Mouse (Mus musculus): ENCODE measurements around the gene Foxe1. TPM values are rescaled to one million over a fixed set of nuclear protein-coding genes. Genes with fewer than 3 reads are reported as not detected.

Foxe1 gene
- polyA plus RNA-seq, 1 experiment from 2014 or later = not detected

DNA sequence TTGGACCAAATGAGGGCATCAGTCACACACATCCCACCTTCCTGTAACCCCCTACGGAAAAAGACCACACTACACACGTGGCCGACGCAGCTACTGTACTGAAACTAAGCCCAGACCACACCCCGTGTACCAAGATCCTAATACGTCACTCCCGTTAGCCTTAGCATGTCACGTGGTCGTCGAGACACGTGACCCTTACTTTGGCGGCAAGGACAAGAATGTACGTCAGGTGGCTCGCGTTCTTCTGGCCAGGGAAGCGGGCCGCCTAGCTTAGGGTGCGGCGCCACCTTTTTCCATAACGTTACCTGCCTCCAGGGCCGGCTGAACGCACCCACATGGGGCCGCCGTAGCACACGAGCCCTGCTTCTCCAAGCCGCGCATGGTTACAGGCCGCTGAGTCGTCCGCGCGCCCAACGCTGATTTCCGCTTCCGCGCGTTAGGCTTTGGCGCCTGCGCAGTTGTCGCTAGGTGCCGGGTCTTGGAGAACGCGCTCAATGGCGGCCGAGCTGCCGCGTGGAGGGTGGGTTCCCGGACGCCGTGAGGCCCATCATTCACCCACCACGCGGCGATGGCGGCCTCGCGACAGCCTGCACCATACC, 45.7 kb downstream of the Foxe1 start, which contains the start of gene Trmo:
Gene Trmo (minus strand): TSS at position 425 of the 599 bp plus-strand sequence.
- no peaks in the 10 kb centered on the region; the same call in 1 of the 2 replicates for H3K27me3 ChIP-seq (ENCODE audit: poor library complexity, severe bottlenecking)
- H3K36me3 ChIP-seq (replicated peaks) = peaks cover 34% of the 10 kb centered on the region
- no peaks in the 10 kb centered on the region for H3K9me3 ChIP-seq
- peak within 1 kb of the TSS; percentile 71 for H3K4me3 ChIP-seq
- peaks cover 12% of the 10 kb centered on the region for H3K4me1 ChIP-seq
- under 1% methylated on average over 56 of the region's 56 CpGs for WGBS
- peak within 1 kb of the TSS; percentile 99 for H3K27ac ChIP-seq
- peak; percentile 96 for DNase-seq (ENCODE audit: extremely low spot score, low spot score)

DNA sequence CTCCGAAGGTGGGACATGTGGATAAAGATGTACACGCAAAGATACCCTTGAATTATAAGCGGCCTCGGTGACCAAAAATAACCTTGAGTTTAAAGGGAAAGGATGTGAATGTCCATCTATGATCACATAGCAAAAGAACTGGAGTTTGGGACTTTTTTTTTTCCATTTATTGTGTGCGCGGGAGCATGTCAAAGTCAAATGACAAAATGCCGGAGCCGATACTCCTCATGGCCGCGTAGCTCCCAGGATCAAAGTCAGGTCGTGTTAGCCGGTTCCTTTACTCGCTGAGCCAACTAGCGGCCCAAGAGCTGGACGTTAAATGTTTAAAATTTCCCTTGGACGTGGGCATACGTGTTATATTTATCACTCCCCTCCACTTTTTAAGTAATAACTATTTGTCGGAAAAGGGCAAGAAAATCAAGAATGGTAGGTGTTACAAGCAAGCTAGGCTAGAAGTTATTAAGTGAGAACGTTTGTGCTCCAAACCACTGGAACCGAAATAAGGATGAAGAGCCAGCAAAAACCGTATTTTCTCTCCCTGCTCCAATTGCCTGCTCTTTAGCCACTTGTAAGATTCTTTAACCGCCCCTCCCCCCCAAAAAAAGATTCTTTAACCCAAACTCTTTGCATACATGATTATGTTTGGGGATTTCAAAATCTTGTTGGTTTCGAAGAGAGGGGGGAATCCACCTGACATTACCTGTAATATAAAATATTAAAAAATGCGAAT, 46.4 kb downstream of the Foxe1 start:
- Histone ChIP-seq H3K4me3 (peak overlapping the region; percentile 71), H3K9me3 (no peaks in the 10 kb centered on the region), H3K27me3 (ENCODE audit: poor library complexity, severe bottlenecking) (no peaks in the 10 kb centered on the region; the same call in 1 of the 2 replicates), H3K4me1 (peaks cover 12% of the 10 kb centered on the region), H3K27ac (peak overlapping the region; percentile 99), H3K36me3 (replicated peaks) (peaks cover 27% of the 10 kb centered on the region)
- 2% methylated on average over 24 of the region's 24 CpGs for WGBS
- peak; percentile 52 for DNase-seq (ENCODE audit: extremely low spot score, low spot score)

DNA sequence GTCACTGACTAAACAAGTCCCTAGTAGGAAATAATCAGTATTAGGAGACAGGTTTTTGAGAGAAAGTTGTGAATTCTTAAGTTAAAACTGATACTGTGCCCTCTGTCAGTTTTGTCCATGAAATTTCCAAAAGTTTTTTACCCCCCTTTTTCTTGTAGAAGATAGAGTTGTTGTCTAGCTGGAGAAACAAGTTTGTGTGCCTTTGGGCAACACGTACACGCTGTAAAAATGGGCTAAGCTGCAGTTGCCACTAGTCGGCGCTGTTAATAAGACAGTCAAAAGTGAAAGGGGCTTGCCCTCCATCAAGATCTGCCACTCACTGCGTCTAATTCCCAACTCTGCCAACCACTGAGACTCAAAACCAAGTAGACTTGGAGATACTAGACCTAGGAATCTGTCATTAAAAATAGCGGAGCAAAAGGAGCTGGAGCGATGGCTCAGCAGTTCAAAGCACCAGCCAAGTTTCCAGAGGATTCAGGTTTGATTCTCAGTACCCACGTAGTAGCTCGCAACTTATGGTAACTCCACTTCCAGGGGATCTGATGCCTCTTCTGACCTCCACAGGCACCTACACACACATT, 47.1 kb downstream of the Foxe1 start:
- Histone ChIP-seq H3K27ac (peak overlapping the region; percentile 99), H3K4me1 (peaks cover 12% of the 10 kb centered on the region), H3K27me3 (ENCODE audit: poor library complexity, severe bottlenecking) (no peaks in the 10 kb centered on the region; the same call in 1 of the 2 replicates), H3K4me3 (peak overlapping the region; percentile 71), H3K36me3 (replicated peaks) (peaks cover 20% of the 10 kb centered on the region), H3K9me3 (no peaks in the 10 kb centered on the region)
- peak; percentile 83 for DNase-seq (ENCODE audit: extremely low spot score, low spot score)
- WGBS = 23% methylated on average over 9 of the region's 9 CpGs

DNA sequence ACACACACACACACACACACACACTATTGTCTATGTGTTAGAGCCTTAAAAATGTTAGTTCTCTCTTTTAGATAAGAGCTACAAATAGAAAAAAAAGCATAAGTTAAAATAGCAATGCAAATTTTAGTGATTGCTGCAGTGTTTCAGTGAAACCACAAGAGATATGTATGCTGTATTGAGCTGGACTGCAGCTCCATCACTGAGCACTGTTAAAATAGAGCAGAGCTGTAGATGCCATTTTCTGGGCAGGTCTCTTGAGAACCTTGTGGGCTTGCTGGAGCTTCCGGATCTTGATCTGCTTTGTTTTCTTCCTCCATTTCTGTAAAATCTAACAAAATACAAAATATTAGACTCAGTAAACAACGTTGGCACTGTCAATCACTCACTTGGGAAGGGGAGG, 51.0 kb downstream of the Foxe1 start:
- Histone ChIP-seq H3K4me1 (peaks cover 9% of the 10 kb centered on the region; the same call in 1 of the 2 replicates), H3K27ac (no peak overlapping the region), H3K27me3 (ENCODE audit: poor library complexity, severe bottlenecking) (peaks cover 7% of the 10 kb centered on the region; the same call in 1 of the 2 replicates), H3K9me3 (no peaks in the 10 kb centered on the region), H3K4me3 (no peak overlapping the region), H3K36me3 (replicated peaks) (no peaks in the 10 kb centered on the region)
- no peak for DNase-seq (ENCODE audit: extremely low spot score, low spot score)
- 68% methylated on average over 2 of the region's 2 CpGs for WGBS

DNA sequence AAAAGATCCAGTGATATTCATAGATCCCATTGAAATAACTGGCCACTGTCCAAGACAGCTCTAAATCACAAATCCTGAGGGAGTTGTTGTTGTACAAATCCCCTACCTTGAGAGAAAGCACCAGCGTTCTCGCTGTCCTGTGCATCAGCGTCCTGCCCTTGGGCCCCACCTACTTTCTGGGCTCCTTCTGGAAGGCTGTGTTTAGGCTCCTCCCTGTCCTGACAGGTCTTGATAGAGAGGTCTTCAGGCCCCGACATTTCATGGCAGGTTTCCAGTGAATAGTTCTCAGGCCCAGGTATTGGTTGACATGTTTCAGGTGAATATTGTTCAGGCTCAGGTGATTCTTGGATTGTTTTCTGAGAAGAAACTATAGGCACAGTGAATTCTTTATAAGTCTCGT, 52.3 kb downstream of the Foxe1 start:
- no peaks in the 10 kb centered on the region for H3K36me3 ChIP-seq (replicated peaks)
- no peak overlapping the region for H3K27ac ChIP-seq
- peaks cover 7% of the 10 kb centered on the region; the same call in 1 of the 2 replicates for H3K27me3 ChIP-seq (ENCODE audit: poor library complexity, severe bottlenecking)
- H3K4me1 ChIP-seq = 0 out of 2 replicates have a peak, but pooled peaks cover under 1% of the 10 kb centered on the region
- 41% methylated on average over 5 of the region's 5 CpGs for WGBS
- H3K9me3 ChIP-seq = peaks cover 2% of the 10 kb centered on the region; the same call in 1 of the 2 replicates
- H3K4me3 ChIP-seq = no peak overlapping the region
- DNase-seq (ENCODE audit: extremely low spot score, low spot score) = no peak

Other genes with a start within 250 kb of the Foxe1 start
- gene Ncbp1, start 205.0 kb upstream of the Foxe1 start, polyA plus RNA-seq (2016; fragmentation: Nextera tagmentation; extraction: Ambion mirVana) = 139 and 141 TPM in 2 replicates
- gene Tstd2, start 204.9 kb upstream of the Foxe1 start, polyA plus RNA-seq (2016; fragmentation: Nextera tagmentation; extraction: Ambion mirVana) = 66.9 and 67.4 TPM in 2 replicates
- gene Xpa, start 147.3 kb upstream of the Foxe1 start, polyA plus RNA-seq (2016; fragmentation: Nextera tagmentation; extraction: Ambion mirVana) = 19.8 and 21.1 TPM in 2 replicates
- gene Trmo, start 45.8 kb downstream of the Foxe1 start, polyA plus RNA-seq (2016; fragmentation: Nextera tagmentation; extraction: Ambion mirVana) = 10.4 and 13.8 TPM in 2 replicates
- 13.8 and 19.7 TPM in 2 replicates for gene Hemgn, start 69.9 kb downstream of the Foxe1 start, polyA plus RNA-seq (2016; fragmentation: Nextera tagmentation; extraction: Ambion mirVana)
- 424 and 464 TPM in 2 replicates for gene Anp32b, start 107.3 kb downstream of the Foxe1 start, polyA plus RNA-seq (2016; fragmentation: Nextera tagmentation; extraction: Ambion mirVana)
- gene Nans, start 145.6 kb downstream of the Foxe1 start, polyA plus RNA-seq (2016; fragmentation: Nextera tagmentation; extraction: Ambion mirVana) = 75.7 and 77.5 TPM in 2 replicates
- 0.43 and 0.84 TPM in 2 replicates for gene Trim14, start 192.5 kb downstream of the Foxe1 start, polyA plus RNA-seq (2016; fragmentation: Nextera tagmentation; extraction: Ambion mirVana)